Mouse (Mus musculus) C2C12 (cell line): ENCODE measurements at regions not wholly inside any gene's neighbourhood (a gene's known extent, or its start where the extent isn't known, plus 50 kb on each side); places are given as distances from the start of the nearest gene placed in this dataset.
A peak's percentile ranks its signal among the peaks of the same experiment; 100 is the strongest.

Experiments used
- H3K27me3 ChIP-seq: one replicate; pipeline ENCODE4 v1.6.1; 2011; ENCODE audit not compliant: control insufficient read depth, insufficient read depth, insufficient read length
- H3K36me3 ChIP-seq: one replicate; pipeline ENCODE4 v1.6.1; 2011; ENCODE audit not compliant: control insufficient read depth, insufficient read depth
- H3K4me3 ChIP-seq: one replicate; pipeline ENCODE4 v1.5.1; 2011; ENCODE audit warnings: mild to moderate bottlenecking, control low read depth; ENCODE audit not compliant: poor library complexity, insufficient read depth, severe bottlenecking
- H3K79me2 ChIP-seq: one replicate; pipeline ENCODE4 v1.6.1; 2011; ENCODE audit not compliant: control insufficient read depth, insufficient read depth
- H3K79me3 ChIP-seq: one replicate; pipeline ENCODE4 v1.6.1; 2011; ENCODE audit warnings: low read depth, control low read depth
- H3ac ChIP-seq: one replicate; pipeline ENCODE3; 2011; ENCODE audit warnings: low read depth; ENCODE audit not compliant: control insufficient read depth, insufficient read length
- CEBPB ChIP-seq: IDR thresholded peaks from one replicate; pipeline ENCODE4 v1.6.1; 2011; ENCODE audit warnings: low read depth, mild to moderate bottlenecking, control low read depth, moderate library complexity
- CTCF ChIP-seq: IDR thresholded peaks from one replicate; pipeline ENCODE4 v1.5.1; 2011; ENCODE audit not compliant: control insufficient read depth, insufficient read depth, insufficient read length
- FOSL1 ChIP-seq: IDR thresholded peaks from one replicate; pipeline ENCODE4 v1.8.0; 2011; ENCODE audit warnings: mild to moderate bottlenecking, low read length; ENCODE audit not compliant: poor library complexity, insufficient read depth, severe bottlenecking
- MAX ChIP-seq: IDR thresholded peaks from one replicate; pipeline ENCODE4 v1.6.1; 2011; ENCODE audit warnings: mild to moderate bottlenecking, control low read depth
- MYOD1 ChIP-seq: IDR thresholded peaks from one replicate; pipeline ENCODE4 v1.6.1; 2011; ENCODE audit warnings: low read depth; ENCODE audit not compliant: control insufficient read depth, insufficient read length
- MYOG ChIP-seq: IDR thresholded peaks from one replicate; pipeline ENCODE4 v1.6.1; 2011; ENCODE audit not compliant: control insufficient read depth, insufficient read length; ENCODE audit errors: extremely low read depth
- USF1 ChIP-seq: IDR thresholded peaks from one replicate; pipeline ENCODE4 v1.6.1; 2011; ENCODE audit warnings: low read depth, mild to moderate bottlenecking, control low read depth, moderate library complexity

DNA sequence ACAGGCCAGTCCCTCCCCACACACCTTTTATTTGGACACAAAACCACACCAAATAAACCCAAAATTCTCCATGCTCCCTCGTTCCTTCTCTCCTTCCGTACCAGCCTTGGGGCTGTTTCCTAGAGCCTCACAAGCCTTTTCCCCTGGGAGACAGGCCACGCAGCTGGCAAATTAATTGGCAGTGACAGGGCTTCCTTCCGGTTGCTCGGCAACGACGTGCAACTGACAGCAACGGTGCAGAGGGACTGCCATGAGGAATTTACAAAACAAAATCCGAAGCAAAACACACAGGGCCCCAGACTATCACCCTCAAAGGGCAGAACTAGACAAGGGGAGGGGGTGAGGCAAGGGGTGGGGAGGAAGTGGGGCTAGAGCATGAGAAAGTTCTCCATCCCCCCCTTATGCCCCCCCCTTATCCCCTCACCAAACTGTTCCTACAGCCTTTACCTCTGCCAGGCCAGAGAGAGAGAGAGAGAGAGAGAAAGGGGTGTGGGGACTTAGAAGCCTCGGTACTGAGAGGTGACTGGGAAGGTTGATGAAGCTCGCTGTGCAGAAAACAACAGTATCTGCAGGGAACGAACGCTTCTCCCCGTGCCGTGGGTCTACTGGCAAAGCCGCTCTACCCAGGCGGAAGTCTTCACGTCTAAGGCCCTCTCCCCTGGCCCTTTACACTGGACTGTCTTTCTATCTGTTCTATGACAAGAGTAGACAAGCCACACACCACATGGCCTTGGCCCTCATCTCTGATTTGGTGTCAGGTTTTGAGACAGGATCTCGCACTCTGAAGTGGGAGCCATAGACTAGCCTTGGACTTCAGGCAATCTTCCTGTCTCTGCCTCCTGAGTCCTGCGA, 264.4 kb downstream of the Sox9 start:
- no peak overlapping the region for H3K4me3 ChIP-seq
- TF ChIP-seq MYOD1 (peak; percentile 5), CEBPB (no peak)
- H3K27me3 ChIP-seq = no peaks in the 10 kb centered on the region
- H3K36me3 ChIP-seq = no peaks in the 10 kb centered on the region
- no peak overlapping the region for H3ac ChIP-seq
- no peaks in the 10 kb centered on the region for H3K79me2 ChIP-seq
- H3K79me3 ChIP-seq = no peaks in the 10 kb centered on the region

DNA sequence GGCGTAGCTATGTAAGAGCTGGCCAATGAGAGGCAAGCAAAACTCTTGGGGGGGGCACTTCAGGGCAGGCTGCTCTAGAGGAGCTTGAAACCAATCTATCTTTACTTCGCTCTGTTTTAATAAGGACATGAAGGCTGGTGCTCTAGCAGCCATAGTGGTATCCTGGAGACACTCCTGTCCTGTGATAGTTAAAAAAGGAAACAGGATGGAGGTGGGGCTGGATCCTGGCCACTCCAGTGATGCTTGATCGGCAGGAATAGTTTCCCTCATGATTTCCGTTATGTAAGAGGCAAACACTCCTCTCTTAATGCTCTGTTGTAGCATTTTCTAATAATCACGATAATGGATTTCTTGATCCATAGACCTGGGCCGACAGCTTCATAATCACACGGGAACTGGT, 266.1 kb downstream of the Sox9 start:
- Histone ChIP-seq H3ac (no peak overlapping the region), H3K4me3 (no peak overlapping the region), H3K36me3 (no peaks in the 10 kb centered on the region), H3K27me3 (no peaks in the 10 kb centered on the region), H3K79me3 (no peaks in the 10 kb centered on the region), H3K79me2 (no peaks in the 10 kb centered on the region)
- no peak for TF ChIP-seq MAX
- no peak for TF ChIP-seq MYOD1
- no peak for TF ChIP-seq USF1
- TF ChIP-seq MYOG = no peak
- no peak for TF ChIP-seq CEBPB
- no peak for TF ChIP-seq CTCF
- TF ChIP-seq FOSL1 = no peak

GRCm38 (mm10) chr11:113049593-113049992, 267.6 kb downstream of the Sox9 start:
- no peaks in the 10 kb centered on the region for H3K79me3 ChIP-seq
- no peak for TF ChIP-seq CTCF
- TF ChIP-seq MYOD1 = no peak
- no peak for TF ChIP-seq USF1
- TF ChIP-seq CEBPB = no peak
- no peak for TF ChIP-seq MYOG
- TF ChIP-seq MAX = no peak
- no peak for TF ChIP-seq FOSL1
- H3K27me3 ChIP-seq = no peaks in the 10 kb centered on the region
- H3K4me3 ChIP-seq = no peak overlapping the region
- no peak overlapping the region for H3ac ChIP-seq
- no peaks in the 10 kb centered on the region for H3K36me3 ChIP-seq
- no peaks in the 10 kb centered on the region for H3K79me2 ChIP-seq

DNA sequence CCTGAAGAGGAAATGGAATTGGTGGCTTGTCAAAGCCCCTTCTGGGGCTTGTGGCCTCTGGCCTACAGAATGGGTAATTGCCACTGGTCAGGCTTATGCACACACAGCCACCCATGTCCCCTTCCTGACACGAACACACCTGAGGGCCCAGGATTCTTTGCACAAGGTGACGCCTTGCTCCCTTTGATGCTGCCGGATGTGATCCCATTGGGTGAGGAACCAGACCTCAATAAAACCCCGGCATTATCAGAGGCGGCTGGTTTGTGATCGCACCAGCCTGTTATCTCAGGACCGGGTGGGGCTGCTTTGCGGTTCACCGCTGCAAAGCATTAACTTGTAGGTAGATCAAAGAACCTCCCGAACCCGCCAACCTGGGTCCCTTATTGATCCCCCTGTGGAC, 270.5 kb downstream of the Sox9 start:
- Histone ChIP-seq H3ac (no peak overlapping the region), H3K79me3 (no peaks in the 10 kb centered on the region), H3K27me3 (no peaks in the 10 kb centered on the region), H3K36me3 (no peaks in the 10 kb centered on the region), H3K4me3 (no peak overlapping the region), H3K79me2 (no peaks in the 10 kb centered on the region)
- TF ChIP-seq FOSL1 = no peak
- TF ChIP-seq MYOG = no peak
- TF ChIP-seq USF1 = no peak
- TF ChIP-seq MYOD1 = no peak
- no peak for TF ChIP-seq MAX
- TF ChIP-seq CEBPB = no peak
- no peak for TF ChIP-seq CTCF

DNA sequence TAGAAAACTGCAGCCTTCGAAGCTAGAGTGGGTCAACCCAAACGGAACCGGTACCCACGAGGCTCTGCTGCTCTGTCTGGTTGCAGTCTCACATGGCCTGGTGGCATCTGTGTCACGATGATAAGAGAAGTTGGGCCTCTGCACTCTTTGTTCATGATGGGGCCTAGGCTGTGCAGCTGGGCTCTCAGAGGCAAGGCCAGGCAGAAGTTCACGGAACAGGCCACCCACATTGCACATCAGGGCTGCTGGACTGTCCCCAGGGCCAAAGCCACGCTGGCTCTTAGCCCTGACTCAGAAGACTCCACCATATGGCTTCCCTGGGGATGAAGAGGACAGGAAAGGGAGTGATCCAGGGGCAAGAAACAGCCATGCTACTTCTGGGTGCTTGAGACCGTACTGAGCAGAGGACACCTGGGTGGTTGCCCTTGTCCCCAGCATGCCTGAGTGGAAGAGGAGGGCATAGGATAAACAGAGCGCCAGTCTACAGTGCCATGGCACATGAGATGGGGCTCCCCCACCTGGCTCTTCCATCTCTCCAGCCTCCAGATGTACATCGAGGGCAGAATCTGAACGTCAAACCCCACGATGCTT, 274.1 kb downstream of the Sox9 start:
- Histone ChIP-seq H3K79me3 (no peaks in the 10 kb centered on the region), H3K27me3 (no peaks in the 10 kb centered on the region), H3K79me2 (no peaks in the 10 kb centered on the region), H3K4me3 (no peak overlapping the region), H3ac (no peak overlapping the region), H3K36me3 (no peaks in the 10 kb centered on the region)
- TF ChIP-seq USF1 = no peak
- TF ChIP-seq FOSL1 = no peak
- no peak for TF ChIP-seq MYOD1
- no peak for TF ChIP-seq MYOG
- no peak for TF ChIP-seq CTCF
- TF ChIP-seq MAX = no peak
- TF ChIP-seq CEBPB = no peak

GRCm38 (mm10) chr11:113056824-113057223, 274.8 kb downstream of the Sox9 start:
- no peak for TF ChIP-seq CEBPB
- no peak for TF ChIP-seq MYOD1
- no peak for TF ChIP-seq USF1
- no peak for TF ChIP-seq MAX
- no peak for TF ChIP-seq MYOG
- no peak for TF ChIP-seq FOSL1
- TF ChIP-seq CTCF = no peak
- no peaks in the 10 kb centered on the region for H3K79me3 ChIP-seq
- no peaks in the 10 kb centered on the region for H3K79me2 ChIP-seq
- H3ac ChIP-seq = no peak overlapping the region
- H3K27me3 ChIP-seq = no peaks in the 10 kb centered on the region
- H3K36me3 ChIP-seq = no peaks in the 10 kb centered on the region
- no peak overlapping the region for H3K4me3 ChIP-seq
